ENCODE assay signal across 9 mouse cellular contexts in genomic region chr10:74994863-74995262, GRCm38 (mm10). TPM values are rescaled to one million over a fixed set of nuclear protein-coding genes. Genes with fewer than 3 reads are reported as not detected.
DNase-seq lines count a peak whose midpoint lies in the region; ATAC-seq and TF ChIP-seq lines count a peak whose summit lies in the region.
"Had no signal": no experiment of that assay in that cellular context is flagged by ENCODE, and none has a peak within 500 bp of the region (broad histone marks: within the 10 kb centered on the region; RNA-seq: fewer than 3 reads in every experiment).

No protein-coding gene starts in this region.

- ATAC-seq in lung, embryonic 16.5 days (ENCODE audit: low read depth) = peak; percentile 21; the same call in 1 of the 2 replicates
- ATAC-seq in forebrain, postnatal 0 days = no peak
- ATAC-seq in limb, embryonic 12.5 days (ENCODE audit: insufficient number of reproducible peaks, insufficient read depth, low FRiP score, low TSS enrichment, low read depth) = no peak
- ATAC-seq in stomach, postnatal 0 days (ENCODE audit: low FRiP score, low TSS enrichment) = no peak

- H3K9ac ChIP-seq in lung, embryonic 16.5 days (ENCODE audit: low read length) = no peak overlapping the region
- no peak overlapping the region for H3K9ac ChIP-seq in forebrain, postnatal 0 days
- no peak overlapping the region for H3K9ac ChIP-seq in limb, embryonic 12.5 days (replicated peaks)
- H3K9ac ChIP-seq in stomach, postnatal 0 days (ENCODE audit: low read length) = no peak overlapping the region

- no peak for DNase-seq in lung, postnatal 4 days
- DNase-seq in forebrain, postnatal 0 days = peak; percentile 21
- no peak for DNase-seq in stomach, postnatal 0 days (ENCODE audit: low spot score)
- DNase-seq in right cerebral cortex, postnatal 25 days = no peak
- no peak for DNase-seq in spleen, postnatal 14 days (ENCODE audit: low spot score in 2 of 2)

- H3K4me2 ChIP-seq in lung, embryonic 16.5 days (ENCODE audit: low read depth, low read length) = peak overlapping the region; percentile 39; the same call in 1 of the 2 replicates
- no peak overlapping the region for H3K4me2 ChIP-seq in forebrain, postnatal 0 days (ENCODE audit: low read depth)
- peak overlapping the region; percentile 64 for H3K4me2 ChIP-seq in limb, embryonic 12.5 days
- H3K4me2 ChIP-seq in stomach, postnatal 0 days (replicated peaks; ENCODE audit: low read depth) = peak overlapping the region; percentile 55

- 0 out of 2 replicates have a peak, but pooled peaks cover 3% of the 10 kb centered on the region for H3K36me3 ChIP-seq in lung, embryonic 16.5 days (ENCODE audit: control insufficient read depth, insufficient read depth, low read length)
- peaks cover 25% of the 10 kb centered on the region for H3K36me3 ChIP-seq in forebrain, postnatal 0 days (ENCODE audit: insufficient read depth)
- no peaks in the 10 kb centered on the region for H3K36me3 ChIP-seq in limb, embryonic 12.5 days
- H3K36me3 ChIP-seq in stomach, postnatal 0 days (ENCODE audit: control insufficient read depth, insufficient read depth, low read length) = no peaks in the 10 kb centered on the region

- TF ChIP-seq EP300 in stomach, postnatal 0 days (optimal IDR thresholded peaks at IDR 0.05) = no peak

- no peak overlapping the region for H3K4me3 ChIP-seq in lung, embryonic 16.5 days (ENCODE audit: low read length)
- H3K4me3 ChIP-seq in forebrain, postnatal 0 days (ENCODE audit: low read depth, low read length) = peak overlapping the region; percentile 12; the same call in 1 of the 2 replicates
- H3K4me3 ChIP-seq in limb, embryonic 12.5 days (replicated peaks) = peak overlapping the region; percentile 30
- H3K4me3 ChIP-seq in stomach, postnatal 0 days (ENCODE audit: low read depth, low read length) = no peak overlapping the region
- H3K4me3 ChIP-seq: myocyte had no signal

- no peaks in the 10 kb centered on the region for H3K9me3 ChIP-seq in lung, embryonic 16.5 days (ENCODE audit: control insufficient read depth, low read length)
- H3K9me3 ChIP-seq in forebrain, postnatal 0 days (ENCODE audit: low read length) = no peaks in the 10 kb centered on the region
- no peaks in the 10 kb centered on the region for H3K9me3 ChIP-seq in limb, embryonic 12.5 days
- no peaks in the 10 kb centered on the region for H3K9me3 ChIP-seq in stomach, postnatal 0 days (ENCODE audit: control insufficient read depth, low read length)

- no peak overlapping the region for H3K27ac ChIP-seq in lung, embryonic 16.5 days (ENCODE audit: low read length)
- H3K27ac ChIP-seq in forebrain, postnatal 0 days (ENCODE audit: low read depth, low read length) = peak overlapping the region; percentile 59; the same call in 1 of the 2 replicates
- H3K27ac ChIP-seq in limb, embryonic 12.5 days = 0 out of 2 replicates have a peak overlapping the region, but pooled peaks have one; percentile 17
- no peak overlapping the region for H3K27ac ChIP-seq in stomach, postnatal 0 days (replicated peaks)

- no peaks in the 10 kb centered on the region for H3K27me3 ChIP-seq in lung, embryonic 16.5 days (ENCODE audit: control insufficient read depth, insufficient read depth, low read depth, low read length)
- H3K27me3 ChIP-seq in forebrain, postnatal 0 days (ENCODE audit: insufficient read depth, low read length) = no peaks in the 10 kb centered on the region
- H3K27me3 ChIP-seq in limb, embryonic 12.5 days = peaks cover 12% of the 10 kb centered on the region
- no peaks in the 10 kb centered on the region for H3K27me3 ChIP-seq in stomach, postnatal 0 days (ENCODE audit: control insufficient read depth, insufficient read depth, low read length)

- H3K4me1 ChIP-seq in lung, embryonic 16.5 days (replicated peaks; ENCODE audit: control insufficient read depth, insufficient read depth, low read length) = peaks cover 10% of the 10 kb centered on the region; the same call in 1 of the 2 replicates
- H3K4me1 ChIP-seq in forebrain, postnatal 0 days (ENCODE audit: insufficient read depth) = peaks cover 7% of the 10 kb centered on the region
- peaks cover 38% of the 10 kb centered on the region for H3K4me1 ChIP-seq in limb, embryonic 12.5 days (replicated peaks)
- H3K4me1 ChIP-seq in stomach, postnatal 0 days (replicated peaks; ENCODE audit: control insufficient read depth, insufficient read depth) = 0 out of 2 replicates have a peak, but pooled peaks cover 2% of the 10 kb centered on the region

- WGBS in lung, embryonic 16.5 days = 13% methylated on average over 5 of the region's 5 CpGs
- WGBS in forebrain, postnatal 0 days = 15% methylated on average over 5 of the region's 5 CpGs
- WGBS in limb, embryonic 12.5 days = 17% methylated on average over 5 of the region's 5 CpGs
- 17% methylated on average over 5 of the region's 5 CpGs for WGBS in stomach, postnatal 0 days

- TF ChIP-seq CTCF in forebrain, postnatal 0 days (IDR thresholded peaks at IDR 0.05; ENCODE audit: low read depth) = no peak
- no peak for TF ChIP-seq CTCF in stomach, postnatal 0 days (IDR thresholded peaks at IDR 0.05; ENCODE audit: low read depth)

RNA-seq across cellular contexts. Expression of gene Gnaz, which starts 27.9 kb away (rescaled TPM):
- 1.9 and 2.1 TPM in 2 replicates for polyA plus RNA-seq in lung, embryonic 16.5 days (2015; fragmentation: Nextera tagmentation; extraction: Ambion mirVana)
- total RNA-seq in forebrain, postnatal 0 days (2014; rRNA removed) = 127 and 140 TPM in 2 replicates
- polyA plus RNA-seq in forebrain, postnatal 0 days (2015; fragmentation: Nextera tagmentation; extraction: Ambion mirVana) = 76.7 and 106 TPM in 2 replicates
- 3.1 and 3.9 TPM in 2 replicates for polyA plus RNA-seq in limb, embryonic 12.5 days (2016; fragmentation: Nextera tagmentation; extraction: Ambion mirVana)
- 3.4 and 3.9 TPM in 2 replicates for polyA plus RNA-seq in stomach, postnatal 0 days (2015; fragmentation: Nextera tagmentation; extraction: Ambion mirVana)

RNA-seq across cellular contexts. Expression of gene Rsph14, which starts 37.5 kb away (rescaled TPM):
- 3.3 and 5.0 TPM in 2 replicates for polyA plus RNA-seq in lung, embryonic 16.5 days (2015; fragmentation: Nextera tagmentation; extraction: Ambion mirVana)
- total RNA-seq in forebrain, postnatal 0 days (2014; rRNA removed) = 0.23 and 0.24 TPM in 2 replicates
- 0.90 and 1.1 TPM in 2 replicates for polyA plus RNA-seq in forebrain, postnatal 0 days (2015; fragmentation: Nextera tagmentation; extraction: Ambion mirVana)
- not detected in 2 replicates for polyA plus RNA-seq in limb, embryonic 12.5 days (2016; fragmentation: Nextera tagmentation; extraction: Ambion mirVana)
- not detected in 2 replicates for polyA plus RNA-seq in stomach, postnatal 0 days (2015; fragmentation: Nextera tagmentation; extraction: Ambion mirVana)
- total RNA-seq: common myeloid progenitor, adult 5-6 weeks had no signal
- polyA plus RNA-seq: myocyte had no signal

RNA-seq across cellular contexts. Expression of gene Rab36, which starts 42.0 kb away (rescaled TPM):
- 12.9 and 13.2 TPM in 2 replicates for polyA plus RNA-seq in lung, embryonic 16.5 days (2015; fragmentation: Nextera tagmentation; extraction: Ambion mirVana)
- 20.1 and 24.4 TPM in 2 replicates for total RNA-seq in forebrain, postnatal 0 days (2014; rRNA removed)
- 17.9 and 26.8 TPM in 2 replicates for polyA plus RNA-seq in forebrain, postnatal 0 days (2015; fragmentation: Nextera tagmentation; extraction: Ambion mirVana)
- 11.7 and 13.5 TPM in 2 replicates for polyA plus RNA-seq in limb, embryonic 12.5 days (2016; fragmentation: Nextera tagmentation; extraction: Ambion mirVana)
- polyA plus RNA-seq in stomach, postnatal 0 days (2015; fragmentation: Nextera tagmentation; extraction: Ambion mirVana) = 1.9 and 2.0 TPM in 2 replicates

Comparison
In these comparisons a context has a peak if more than half of its experiments do, and no peak if none do; other contexts are left out.
1. H3K27ac ChIP-seq: peak in forebrain, postnatal 0 days (single experiment) and limb, embryonic 12.5 days (single experiment); none in lung, embryonic 16.5 days (single experiment) and stomach, postnatal 0 days (single experiment).
2. H3K4me3 ChIP-seq: peak in forebrain, postnatal 0 days (single experiment) and limb, embryonic 12.5 days (single experiment); none in lung, embryonic 16.5 days (single experiment) and stomach, postnatal 0 days (single experiment).
3. RNA of gene Gnaz, which starts 27.9 kb away (polyA plus RNA-seq): 76.7 to 106 TPM in forebrain, postnatal 0 days; 3.1 to 3.9 TPM in limb, embryonic 12.5 days, 3.4 to 3.9 TPM in stomach, postnatal 0 days and 1.9 to 2.1 TPM in lung, embryonic 16.5 days; every median in the first group is over 10 times any median in the second.